Mouse (Mus musculus) ES-E14 (cell line): ENCODE measurements around the gene Tspan32. TPM values are rescaled to one million over a fixed set of nuclear protein-coding genes. Genes with fewer than 3 reads are reported as not detected.

Experiments
- DNase-seq: peaks from one replicate; pipeline ENCODE4 v3.0.0-alpha.2; 2013; ENCODE audit warnings: low read depth, low spot score
- H3K27ac ChIP-seq: 2 replicates; pipeline ENCODE4 v1.5.1; 2012; ENCODE audit warnings: low read depth, mild to moderate bottlenecking, low read length, moderate library complexity, mixed read lengths; ENCODE audit not compliant: poor library complexity, insufficient read depth, severe bottlenecking
- H3K36me3 ChIP-seq: 2 replicates; pipeline ENCODE4 v1.6.1; 2012; ENCODE audit warnings: mild to moderate bottlenecking, low read length, moderate library complexity, mixed read lengths; ENCODE audit not compliant: control insufficient read depth, poor library complexity, insufficient read depth, severe bottlenecking
- H3K4me1 ChIP-seq, 2 experiments: fragments of 150-350 bp in 1 of 2; sonication (generic) in 1 of 2; 2 replicates each; pipeline ENCODE4 v1.6.1; 2012; ENCODE audit warnings: low read length in 2 of 2, mild to moderate bottlenecking in 1 of 2, mixed read lengths in 1 of 2; ENCODE audit not compliant: control insufficient read depth in 2 of 2, insufficient read depth in 2 of 2, poor library complexity in 1 of 2
- H3K4me3 ChIP-seq, 2 experiments: fragments of 150-350 bp in 1 of 2; sonication (generic) in 1 of 2; 2 replicates each; pipeline ENCODE4 v1.5.1; 2012; ENCODE audit warnings: low read length in 2 of 2, low read depth in 1 of 2, mild to moderate bottlenecking in 1 of 2, mixed read lengths in 1 of 2; ENCODE audit not compliant: insufficient read depth in 1 of 2, poor library complexity in 1 of 2, severe bottlenecking in 1 of 2
- H3K9ac ChIP-seq: 2 replicates; pipeline ENCODE4 v1.6.1; 2012; ENCODE audit warnings: low read depth, mild to moderate bottlenecking, low read length, mixed read lengths; ENCODE audit not compliant: poor library complexity, insufficient read depth, severe bottlenecking
- H3K9me3 ChIP-seq: fragments of 150-350 bp; sonication (generic); 2 replicates; pipeline ENCODE4 v1.6.1; 2012; ENCODE audit warnings: low read depth, mild to moderate bottlenecking, low read length; ENCODE audit not compliant: control insufficient read depth, insufficient read depth
- CHD2 ChIP-seq: IDR thresholded peaks from 2 replicates; pipeline ENCODE4 v1.6.1; 2014; ENCODE audit warnings: mild to moderate bottlenecking, low read depth, low read length, inconsistent platforms
- HCFC1 ChIP-seq: IDR thresholded peaks from 2 replicates; pipeline ENCODE4 v1.6.1; 2012; ENCODE audit warnings: low read length, inconsistent platforms, borderline replicate concordance; ENCODE audit not compliant: insufficient read depth
- MAFK ChIP-seq: IDR thresholded peaks from 2 replicates; pipeline ENCODE4 v1.6.1; 2014; ENCODE audit warnings: mild to moderate bottlenecking, low read depth, low read length, inconsistent platforms; ENCODE audit not compliant: insufficient read depth
- ZC3H11A ChIP-seq: IDR thresholded peaks from 2 replicates; pipeline ENCODE4 v1.6.1; 2012; ENCODE audit warnings: low read depth, mild to moderate bottlenecking, inconsistent platforms, low read length, borderline replicate concordance
- ZNF384 ChIP-seq: IDR thresholded peaks from 2 replicates; pipeline ENCODE4 v1.6.1; 2012; ENCODE audit warnings: low read depth, low read length, inconsistent platforms
- in situ Hi-C, 2 experiments: fragments of 600-800 bp; cut with MboI; formaldehyde crosslinking; loops; one replicate each; pipeline ENCODE4 v1.15.1; 2025; ENCODE audit warnings: low sequenced_read_pairs in 2 of 2, inconsistent platforms in 1 of 2; ENCODE audit not compliant: unreplicated experiment in 2 of 2
- total RNA-seq: library from RNA; depleted of rRNA; stranded (reverse); fragments of 300-350 nt; gene quantifications from 2 replicates; pipeline ENCODE4 v1.2.3, GENCODE M21; 2012; rRNA removed

The Tspan32 gene
- total RNA-seq = 2.4 and 4.3 TPM in 2 replicates

DNA sequence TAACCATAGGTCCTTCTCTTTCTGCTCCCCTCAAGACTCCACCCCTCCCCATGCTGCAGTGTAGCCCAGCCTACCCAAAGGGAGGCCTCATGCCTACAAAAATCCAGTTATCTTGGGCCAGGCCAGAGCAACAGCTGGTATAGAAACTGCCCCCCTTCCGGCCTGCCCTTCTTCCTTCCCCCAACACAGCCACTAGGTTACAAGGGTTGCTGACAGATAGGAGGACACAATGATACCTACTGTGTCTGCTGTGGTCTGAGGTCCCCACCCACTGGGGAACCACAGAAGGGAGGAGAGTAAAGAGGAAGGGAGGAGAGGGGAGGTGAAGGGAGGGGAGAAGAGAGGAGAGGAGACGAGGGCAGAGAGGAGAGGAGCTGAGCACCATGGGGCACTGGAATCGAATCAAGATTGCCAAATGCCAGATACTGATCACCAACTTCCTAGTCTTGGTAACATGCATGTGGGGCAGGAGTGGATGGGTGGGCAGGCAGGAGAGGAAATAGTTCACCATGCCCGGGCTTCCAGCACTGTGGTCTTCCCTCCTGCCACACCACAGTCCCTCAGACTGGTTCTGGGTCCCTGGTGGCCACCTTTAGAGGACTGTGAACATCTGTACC lies at the start of gene Tspan32:
TSS of gene Tspan32 (plus strand) at position 320 of the 617 bp plus-strand sequence.
- H3K4me3 ChIP-seq = no peak within 1 kb of the TSS
- no peak for DNase-seq
- H3K9ac ChIP-seq = peak within 1 kb of the TSS; percentile 85; the same call in 1 of the 2 replicates
- H3K4me1 ChIP-seq = peaks cover 5 to 28% of the 10 kb centered on the region in 2 experiments; a peak in 3 of 4 replicates
- H3K36me3 ChIP-seq = no peaks in the 10 kb centered on the region
- H3K9me3 ChIP-seq = no peaks in the 10 kb centered on the region
- no peak within 1 kb of the TSS for H3K27ac ChIP-seq
- in situ Hi-C loops = no loop called here
- TF ChIP-seq ZNF384 (no peak), ZC3H11A (no peak), CHD2 (no peak), MAFK (no peak)

DNA sequence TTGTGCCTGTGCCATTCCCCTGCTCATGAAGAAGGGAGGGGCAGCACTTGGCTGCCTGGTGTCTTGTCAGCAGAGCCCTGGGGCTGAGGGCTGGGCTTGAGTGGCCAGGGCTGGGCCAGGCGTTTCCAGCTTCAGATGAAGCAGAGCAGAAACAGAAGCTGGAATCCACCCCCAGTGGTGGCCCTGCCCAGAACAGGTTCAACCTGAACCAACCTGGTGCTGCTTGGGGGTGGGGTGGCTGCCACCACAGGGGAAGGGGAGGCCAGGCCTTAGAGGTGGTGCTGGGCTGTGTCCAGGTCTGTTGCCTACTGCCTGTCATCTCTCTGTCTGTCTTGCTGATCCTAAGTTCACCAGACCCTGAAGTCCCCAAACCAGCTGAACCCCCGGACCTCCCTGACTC lies 48.8 kb upstream of the Tspan32 start:
- Histone ChIP-seq H3K4me3 (no peak overlapping the region), H3K9ac (no peak overlapping the region), H3K27ac (no peak overlapping the region), H3K9me3 (no peaks in the 10 kb centered on the region), H3K4me1 (peaks cover 0 to 18% of the 10 kb centered on the region in 2 experiments; a peak in 2 of 4 replicates), H3K36me3 (no peaks in the 10 kb centered on the region)
- in situ Hi-C loops = no loop called here
- no peak for DNase-seq
- TF ChIP-seq CHD2 = no peak
- no peak for TF ChIP-seq MAFK
- no peak for TF ChIP-seq ZC3H11A
- TF ChIP-seq ZNF384 = no peak
- no peak for TF ChIP-seq HCFC1

DNA sequence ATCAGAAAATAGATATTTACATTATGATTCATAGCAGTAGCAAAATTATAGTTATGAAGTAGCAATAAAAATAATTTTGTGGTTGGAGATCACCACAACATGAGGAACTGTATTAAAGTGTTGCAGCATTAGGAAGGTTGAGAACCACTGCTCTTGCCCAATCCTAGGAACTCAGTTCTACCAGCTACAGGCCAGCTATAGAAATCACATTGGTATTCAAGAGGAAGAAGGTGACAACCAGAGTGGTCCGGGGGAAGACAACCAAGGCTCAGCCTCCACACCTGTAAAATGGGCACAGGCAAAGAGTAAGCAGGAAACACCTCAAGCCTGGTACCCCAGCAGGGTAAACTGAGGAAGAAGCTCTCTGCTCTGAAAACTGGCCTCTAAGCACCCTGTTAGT lies 46.0 kb upstream of the Tspan32 start:
- Histone ChIP-seq H3K9me3 (no peaks in the 10 kb centered on the region), H3K9ac (no peak overlapping the region), H3K4me3 (no peak overlapping the region), H3K4me1 (peaks cover 0 to 20% of the 10 kb centered on the region in 2 experiments; a peak in 2 of 4 replicates), H3K36me3 (no peaks in the 10 kb centered on the region), H3K27ac (no peak overlapping the region)
- in situ Hi-C loops = no loop called here
- DNase-seq = no peak
- TF ChIP-seq MAFK (no peak), CHD2 (no peak), ZC3H11A (no peak), ZNF384 (no peak), HCFC1 (no peak)

DNA sequence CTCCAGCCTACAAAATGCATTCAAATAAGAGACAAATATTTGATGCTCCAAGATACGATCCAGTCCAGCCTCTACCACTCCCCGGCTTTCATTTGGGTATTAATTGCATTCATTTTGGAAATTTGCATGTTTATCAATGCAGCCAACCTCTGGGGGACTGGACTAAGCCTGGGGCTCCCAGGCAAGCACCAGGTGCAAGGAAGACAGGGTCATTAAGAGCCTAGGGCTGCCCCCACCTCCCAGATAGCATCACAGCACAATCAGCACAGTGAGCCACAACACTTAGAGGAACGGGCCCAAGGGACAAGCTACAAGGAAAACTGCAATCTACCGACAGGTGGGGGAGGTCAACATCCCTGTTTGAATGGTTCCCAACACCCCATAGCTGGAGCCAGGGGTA lies 45.1 kb upstream of the Tspan32 start:
- TF ChIP-seq HCFC1 (no peak), MAFK (no peak), ZC3H11A (no peak), ZNF384 (no peak), CHD2 (no peak)

DNA sequence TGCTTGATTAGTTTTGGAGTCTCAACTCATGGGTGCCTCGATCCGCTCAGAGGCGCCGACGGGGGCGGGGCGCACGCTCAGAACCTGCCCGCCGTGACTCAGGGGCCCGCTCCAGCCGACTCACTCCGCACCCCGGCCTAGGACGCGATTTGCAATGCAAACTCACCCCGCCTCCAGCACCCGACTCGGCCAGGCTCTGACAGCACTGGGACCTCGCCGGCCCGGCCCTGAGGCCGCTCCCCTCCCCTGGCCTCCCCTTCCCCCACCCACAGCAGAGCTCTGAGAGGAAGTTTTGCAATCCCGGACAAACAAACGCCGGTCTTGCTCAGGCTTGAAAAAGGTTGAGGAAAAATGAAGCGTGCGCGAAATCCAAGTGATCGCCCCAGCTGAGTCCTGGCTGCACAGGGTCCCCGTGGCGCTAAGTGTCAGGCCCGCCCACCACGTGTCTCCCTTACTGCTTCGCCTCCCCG lies 37.4 kb upstream of the Tspan32 start:
- in situ Hi-C loops = no loop called here
- Histone ChIP-seq H3K9me3 (no peaks in the 10 kb centered on the region), H3K27ac (no peak overlapping the region), H3K4me1 (peaks cover 0 to 3% of the 10 kb centered on the region in 2 experiments; a peak in 1 of 4 replicates), H3K36me3 (no peaks in the 10 kb centered on the region), H3K4me3 (peak overlapping the region; percentile 61 to 65), H3K9ac (no peak overlapping the region)
- no peak for DNase-seq
- TF ChIP-seq MAFK = peak; percentile 83
- no peak for TF ChIP-seq HCFC1

More for the DNA sequence above, 45.1 kb upstream of the Tspan32 start:
- Histone ChIP-seq H3K36me3 (no peaks in the 10 kb centered on the region), H3K9me3 (no peaks in the 10 kb centered on the region), H3K27ac (no peak overlapping the region), H3K4me3 (no peak overlapping the region), H3K9ac (no peak overlapping the region), H3K4me1 (peaks cover 0 to 20% of the 10 kb centered on the region in 2 experiments; a peak in 2 of 4 replicates)
- in situ Hi-C loops = no loop called here
- no peak for DNase-seq
